Mouse (Mus musculus) forebrain, embryonic 14.5 days (tissue): ENCODE data around the gene Adh5. TPM values are rescaled to one million over a fixed set of nuclear protein-coding genes. Genes with fewer than 3 reads are reported as not detected.
A peak's percentile ranks its signal among the peaks of the same experiment; 100 is the strongest.

Source experiments
- ATAC-seq: fragments of 200-750 bp; cut with Nextera tagmentation; 2 replicates; pipeline ENCODE4 v1.8.0; 2017; ENCODE audit warnings: mild to moderate bottlenecking, moderate library complexity
- DNase-seq: peaks from one replicate; pipeline ENCODE4 v3.0.0-alpha.2; 2015; ENCODE audit warnings: low spot score
- H3K27ac ChIP-seq: fragments of 300-500 bp; sonication (generic); 2 replicates; pipeline ENCODE4 v1.5.1; 2014; ENCODE audit warnings: low read depth, mild to moderate bottlenecking, control low read depth, low read length, moderate library complexity
- H3K27me3 ChIP-seq: fragments of 300-500 bp; sonication (generic); replicated peaks from 2 replicates; pipeline ENCODE4 v1.6.1; 2014; ENCODE audit warnings: low read length, control low read depth, mixed read lengths; ENCODE audit not compliant: control insufficient read depth, insufficient read depth
- H3K36me3 ChIP-seq: fragments of 300-500 bp; sonication (generic); 2 replicates; pipeline ENCODE4 v1.6.1; 2014; ENCODE audit warnings: low read length, control low read depth; ENCODE audit not compliant: control insufficient read depth, insufficient read depth
- H3K4me1 ChIP-seq: fragments of 300-500 bp; sonication (generic); 2 replicates; pipeline ENCODE4 v1.6.1; 2014; ENCODE audit warnings: antibody characterized with exemption, low read length, control low read depth; ENCODE audit not compliant: control insufficient read depth, insufficient read depth
- H3K4me2 ChIP-seq: fragments of 300-500 bp; sonication (generic); 2 replicates; pipeline ENCODE4 v1.6.1; 2014; ENCODE audit warnings: mild to moderate bottlenecking, control low read depth, low read length
- H3K4me3 ChIP-seq: fragments of 300-500 bp; sonication (generic); 2 replicates; pipeline ENCODE4 v1.5.1; 2014; ENCODE audit warnings: low read depth, low read length, control low read depth
- H3K9ac ChIP-seq: fragments of 300-500 bp; sonication (generic); 2 replicates; pipeline ENCODE4 v1.6.1; 2014; ENCODE audit warnings: mild to moderate bottlenecking, low read length, control low read depth, moderate library complexity
- H3K9me3 ChIP-seq: fragments of 300-500 bp; sonication (generic); replicated peaks from 2 replicates; pipeline ENCODE4 v1.6.1; 2016; ENCODE audit warnings: low read length, control low read depth, mixed read lengths; ENCODE audit not compliant: control insufficient read depth
- WGBS: fragments of 180-500 bp; shearing (Covaris S2); extraction: QIAGEN DNeasy Blood & Tissue Kit; methylation state at CpG from one replicate; pipeline ENCODE4 v1.1.7; 2014; 5-methylcytosine and 5-hydroxymethylcytosine counted together
- polyA plus RNA-seq: library from polyadenylated mRNA; unstranded; fragments of >200 nt; fragmentation: Nextera tagmentation; extraction: Ambion mirVana; gene quantifications from 2 replicates; pipeline ENCODE4 v1.2.1, GENCODE M21; 2014

The Adh5 gene
- polyA plus RNA-seq, 1 experiment from 2014 or later: 320 TPM

DNA sequence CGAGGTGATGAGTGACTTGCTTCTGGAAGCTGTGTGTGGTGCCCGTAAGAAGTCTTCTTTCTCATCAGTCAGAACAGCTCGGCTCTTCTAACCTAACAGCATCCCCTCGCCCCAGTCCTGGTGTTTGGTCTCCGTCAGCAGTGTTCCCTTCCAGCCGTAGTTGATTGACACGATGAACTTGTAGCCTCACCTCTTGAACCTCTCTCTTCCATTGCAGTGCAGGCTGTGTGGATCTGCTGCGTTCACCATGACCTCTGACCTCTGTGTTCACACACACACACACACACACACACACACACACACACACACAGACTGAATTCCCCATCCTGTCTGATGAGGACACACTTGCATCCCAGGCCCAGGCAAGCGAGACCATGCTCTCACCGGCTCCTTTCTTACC is 9.3 kb downstream of the Adh5 start:
- Histone ChIP-seq H3K36me3 (peaks cover 93% of the 10 kb centered on the region), H3K27me3 (no peaks in the 10 kb centered on the region), H3K9me3 (no peaks in the 10 kb centered on the region), H3K27ac (no peak overlapping the region), H3K9ac (no peak overlapping the region), H3K4me3 (no peak overlapping the region), H3K4me1 (no peaks in the 10 kb centered on the region), H3K4me2 (no peak overlapping the region)
- 92% methylated on average over 10 of the region's 10 CpGs for WGBS
- ATAC-seq (no peak), DNase-seq (no peak)

DNA sequence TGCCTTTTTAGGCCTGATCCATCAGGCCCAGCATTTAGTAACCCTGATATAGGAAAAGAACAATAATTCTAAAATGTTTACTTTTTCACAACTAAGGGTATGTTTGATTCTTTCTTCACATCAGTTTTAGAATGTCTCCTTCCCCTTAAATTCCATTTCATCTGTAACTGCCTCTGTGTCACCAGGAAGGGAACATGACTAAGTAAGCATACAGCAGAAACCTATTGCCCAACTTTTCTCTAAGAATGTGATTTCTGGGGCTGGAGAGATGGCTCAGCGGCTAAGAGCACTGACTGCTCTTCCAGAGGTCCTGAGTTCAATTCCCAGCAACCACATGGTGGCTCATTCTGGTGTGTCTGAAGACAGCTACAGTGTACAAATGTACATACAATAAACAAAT is 11.3 kb downstream of the Adh5 start:
- peaks cover 95% of the 10 kb centered on the region for H3K36me3 ChIP-seq
- no peak overlapping the region for H3K4me3 ChIP-seq
- no peak for ATAC-seq

DNA sequence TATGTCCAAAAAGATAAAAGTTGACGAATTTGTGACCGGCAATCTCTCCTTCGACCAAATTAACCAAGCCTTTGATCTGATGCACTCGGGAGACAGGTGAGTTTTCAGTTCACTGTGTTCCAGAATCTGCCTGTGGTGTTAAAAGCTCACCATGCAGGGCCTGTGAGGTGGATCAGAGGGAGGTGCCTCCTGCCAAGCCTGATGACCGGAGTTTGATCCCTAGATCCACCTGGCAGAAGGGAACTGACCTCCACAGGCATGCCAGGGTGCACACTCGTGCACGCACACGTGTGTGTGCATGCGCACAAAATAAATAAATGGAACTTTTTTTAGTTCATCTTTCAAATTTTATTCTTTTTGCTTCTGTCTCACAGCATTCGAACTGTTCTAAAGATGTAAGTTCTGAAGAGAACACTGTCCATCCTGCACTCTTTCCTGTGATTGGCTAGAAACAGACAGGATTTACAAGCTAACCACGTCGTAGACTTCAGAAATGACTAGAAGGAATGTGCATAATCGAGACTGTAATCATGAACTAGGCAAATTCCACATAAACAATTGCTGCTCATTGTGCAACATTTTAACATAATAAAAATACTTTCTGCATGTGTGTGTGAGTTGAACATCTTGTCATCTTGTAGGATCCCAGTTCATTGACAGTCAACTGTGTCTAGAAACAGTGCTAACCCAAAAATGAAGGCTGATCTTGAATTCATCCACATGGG is 12.0 kb downstream of the Adh5 start:
- Histone ChIP-seq H3K27ac (no peak overlapping the region), H3K4me1 (no peaks in the 10 kb centered on the region), H3K9ac (no peak overlapping the region), H3K4me3 (no peak overlapping the region), H3K4me2 (no peak overlapping the region), H3K36me3 (peaks cover 96% of the 10 kb centered on the region), H3K9me3 (no peaks in the 10 kb centered on the region), H3K27me3 (no peaks in the 10 kb centered on the region)
- 91% methylated on average over 13 of the region's 13 CpGs for WGBS
- ATAC-seq (no peak), DNase-seq (no peak)

More for the DNA sequence above, 11.3 kb downstream of the Adh5 start:
- DNase-seq: no peak
- H3K9me3 ChIP-seq: no peaks in the 10 kb centered on the region
- H3K4me1 ChIP-seq: no peaks in the 10 kb centered on the region
- H3K27ac ChIP-seq: no peak overlapping the region
- whole genome bisulfite sequencing: 97% methylated on average over 1 of the region's 1 CpGs
- no peaks in the 10 kb centered on the region for H3K27me3 ChIP-seq
- no peak overlapping the region for H3K4me2 ChIP-seq
- no peak overlapping the region for H3K9ac ChIP-seq

DNA sequence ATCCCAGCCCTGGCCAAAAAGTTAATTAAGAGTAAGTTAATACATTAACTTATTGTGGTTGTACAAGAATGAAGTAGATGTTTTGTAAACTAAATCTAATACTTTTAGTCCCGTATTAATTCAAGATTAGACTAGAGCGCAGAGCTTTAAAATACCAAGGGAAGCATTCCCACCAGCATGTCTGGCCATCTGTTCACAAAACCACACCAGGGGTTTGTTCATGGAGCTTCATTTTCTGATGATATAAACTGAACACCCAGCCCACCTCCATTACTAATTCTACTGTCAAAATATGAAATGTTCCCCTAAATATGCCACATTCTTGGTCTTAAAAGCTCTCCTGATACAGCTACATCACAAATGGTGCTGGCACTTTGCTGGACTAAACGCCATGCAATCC is 15.5 kb downstream of the Adh5 start:
- Histone ChIP-seq H3K4me1 (no peaks in the 10 kb centered on the region), H3K9ac (no peak overlapping the region), H3K9me3 (no peaks in the 10 kb centered on the region), H3K36me3 (peaks cover 93% of the 10 kb centered on the region), H3K4me3 (no peak overlapping the region), H3K4me2 (no peak overlapping the region), H3K27me3 (no peaks in the 10 kb centered on the region), H3K27ac (no peak overlapping the region)
- DNase-seq: no peak
- 93% methylated on average over 3 of the region's 3 CpGs for WGBS
- ATAC-seq: no peak

DNA sequence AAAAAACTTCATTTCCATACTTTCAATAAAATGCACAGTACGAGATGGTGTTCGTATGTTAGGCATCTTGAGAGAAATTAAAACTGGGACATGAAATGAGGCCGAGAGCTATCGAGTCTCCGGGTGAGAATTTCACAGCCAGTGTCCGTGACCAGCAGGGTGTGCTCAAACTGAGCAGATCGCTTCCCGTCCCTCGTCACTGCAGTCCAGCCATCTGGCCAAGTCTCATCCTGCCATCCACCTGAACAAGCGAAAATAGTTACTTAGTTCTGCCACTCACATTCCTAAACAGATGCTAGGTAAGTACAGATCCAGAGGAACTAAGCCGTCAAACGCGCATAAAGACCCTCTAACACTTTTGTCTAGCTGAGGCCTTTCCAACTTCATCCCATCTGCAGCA is 17.4 kb downstream of the Adh5 start:
- Histone ChIP-seq H3K36me3 (peaks cover 92% of the 10 kb centered on the region), H3K27me3 (no peaks in the 10 kb centered on the region), H3K4me2 (no peak overlapping the region), H3K4me3 (no peak overlapping the region), H3K4me1 (no peaks in the 10 kb centered on the region), H3K27ac (no peak overlapping the region), H3K9me3 (no peaks in the 10 kb centered on the region), H3K9ac (no peak overlapping the region)
- no peak for DNase-seq
- 84% methylated on average over 13 of the region's 13 CpGs for WGBS
- ATAC-seq: no peak

DNA sequence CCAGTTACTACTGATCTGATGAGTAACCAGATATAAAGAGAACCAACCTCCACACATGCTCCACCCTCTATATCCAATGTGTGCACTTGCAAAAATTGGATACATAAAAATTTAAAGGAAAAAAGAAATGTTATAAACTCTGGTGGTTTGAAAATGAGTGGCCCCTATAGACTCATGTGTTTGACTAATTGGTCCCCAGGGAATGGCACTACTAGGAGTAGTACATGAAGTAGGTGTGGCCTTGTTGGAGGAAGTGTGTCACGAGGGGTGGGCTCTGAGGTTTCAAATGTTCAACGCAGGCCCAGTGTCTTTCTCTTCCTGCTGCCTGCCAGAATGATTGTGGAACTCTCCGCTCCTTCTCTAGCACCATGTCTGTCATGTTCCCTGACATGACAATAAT is 18.9 kb downstream of the Adh5 start:
- H3K9me3 ChIP-seq: no peaks in the 10 kb centered on the region
- no peak overlapping the region for H3K27ac ChIP-seq
- DNase-seq (no peak), ATAC-seq (no peak)
- no peak overlapping the region for H3K4me2 ChIP-seq
- no peak overlapping the region for H3K4me3 ChIP-seq
- 80% methylated on average over 3 of the region's 3 CpGs for WGBS
- peaks cover 89% of the 10 kb centered on the region for H3K36me3 ChIP-seq
- H3K27me3 ChIP-seq: no peaks in the 10 kb centered on the region
- no peak overlapping the region for H3K9ac ChIP-seq
- H3K4me1 ChIP-seq: no peaks in the 10 kb centered on the region

DNA sequence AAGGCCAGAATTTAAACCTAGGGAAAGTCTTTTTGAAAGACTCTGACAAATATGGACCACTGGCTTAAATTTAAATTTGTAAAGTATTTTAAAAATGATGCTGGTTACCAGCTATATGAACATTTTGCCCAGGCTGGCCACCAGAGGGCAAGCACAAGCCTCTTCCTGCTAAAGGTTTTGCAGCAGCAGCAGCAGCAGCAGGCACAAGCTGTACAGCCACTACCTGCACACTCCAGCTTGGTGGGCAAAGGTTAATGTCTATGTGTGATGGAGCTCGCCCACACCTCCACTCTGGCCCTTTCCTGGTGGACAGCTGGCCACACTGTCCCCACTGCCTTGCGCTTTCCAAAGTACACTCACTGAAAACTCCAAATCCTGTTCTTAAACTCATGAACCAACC is 20.2 kb downstream of the Adh5 start:
- no peak overlapping the region for H3K27ac ChIP-seq

DNA sequence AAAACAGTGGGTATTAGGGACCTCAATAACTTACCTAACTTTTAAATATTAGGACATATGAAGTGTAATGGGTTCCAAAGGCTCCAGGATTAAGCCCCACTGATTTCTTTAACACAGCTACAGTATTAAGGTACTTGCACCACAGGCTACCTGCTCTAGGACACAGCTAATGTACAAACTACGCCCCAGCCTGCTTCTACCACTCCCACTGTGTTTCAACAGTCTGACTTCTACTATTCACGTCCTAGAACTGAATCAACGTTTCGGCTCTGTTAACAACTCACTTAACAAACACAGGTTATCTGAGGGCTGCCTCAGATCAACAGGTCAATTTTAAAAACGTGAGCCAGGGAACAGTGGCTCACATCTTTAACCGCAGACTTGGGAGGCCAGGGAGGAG is 20.9 kb downstream of the Adh5 start:
- Histone ChIP-seq H3K4me1 (no peaks in the 10 kb centered on the region), H3K4me3 (no peak overlapping the region), H3K36me3 (peaks cover 85% of the 10 kb centered on the region), H3K4me2 (no peak overlapping the region), H3K27ac (no peak overlapping the region), H3K9me3 (no peaks in the 10 kb centered on the region), H3K27me3 (no peaks in the 10 kb centered on the region), H3K9ac (no peak overlapping the region)
- DNase-seq: no peak
- no peak for ATAC-seq
- 90% methylated on average over 6 of the region's 6 CpGs for WGBS

More for the DNA sequence above, 20.2 kb downstream of the Adh5 start:
- peak; percentile 70 for DNase-seq
- Histone ChIP-seq H3K9me3 (no peaks in the 10 kb centered on the region), H3K9ac (no peak overlapping the region), H3K36me3 (peaks cover 86% of the 10 kb centered on the region), H3K4me3 (no peak overlapping the region), H3K4me2 (no peak overlapping the region), H3K4me1 (no peaks in the 10 kb centered on the region), H3K27me3 (no peaks in the 10 kb centered on the region)
- ATAC-seq: peak; percentile 65
- WGBS: 86% methylated on average over 2 of the region's 2 CpGs

DNA sequence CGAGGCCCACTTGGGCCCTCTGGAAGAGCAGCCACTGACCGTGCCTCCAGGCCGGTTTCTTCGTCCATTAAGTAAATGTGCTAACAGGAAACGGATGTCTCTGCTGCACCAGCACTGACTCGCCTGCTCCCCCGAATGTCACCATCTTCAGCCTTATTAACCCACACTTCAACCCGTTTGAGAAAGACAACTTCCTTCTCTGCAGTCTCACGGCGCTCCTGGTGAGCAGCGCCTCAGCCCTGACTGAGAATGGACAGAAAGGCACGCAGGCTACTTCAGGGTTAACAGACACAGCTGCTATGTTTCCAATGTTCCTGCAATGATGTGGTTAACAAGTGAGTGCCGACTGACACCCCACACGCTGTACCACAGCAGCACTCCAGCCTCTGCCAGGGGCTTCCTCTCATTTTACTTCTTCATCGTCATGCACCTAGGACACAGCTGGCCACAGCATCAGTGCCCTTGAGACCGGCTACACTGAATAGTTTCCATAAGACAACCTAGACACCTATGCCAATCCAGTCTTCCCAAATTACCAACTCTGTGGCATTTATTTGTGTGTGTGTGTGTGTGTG is 21.8 kb downstream of the Adh5 start:
- Histone ChIP-seq H3K36me3 (peaks cover 81% of the 10 kb centered on the region), H3K4me2 (no peak overlapping the region), H3K9me3 (no peaks in the 10 kb centered on the region), H3K4me1 (no peaks in the 10 kb centered on the region), H3K4me3 (no peak overlapping the region), H3K27ac (no peak overlapping the region), H3K27me3 (no peaks in the 10 kb centered on the region), H3K9ac (no peak overlapping the region)
- ATAC-seq: no peak
- WGBS: 86% methylated on average over 16 of the region's 16 CpGs
- DNase-seq: no peak
